Mouse (Mus musculus) midbrain, embryonic 16.5 days (tissue): ENCODE measurements around the gene Zan. TPM values are rescaled to one million over a fixed set of nuclear protein-coding genes. Genes with fewer than 3 reads are reported as not detected.
"Not testable (repeated sequence)": the region's sequence is repeated elsewhere in the genome, so short reads cannot be mapped to it uniquely, and the experiment has no call there.

Experiments used
- ATAC-seq: fragments of 200-750 bp; cut with Nextera tagmentation; 2 replicates; pipeline ENCODE4 v1.8.0; 2017; ENCODE audit warnings: moderate TSS enrichment
- H3K27ac ChIP-seq: fragments of 300-500 bp; sonication (generic); 2 replicates; pipeline ENCODE4 v1.5.1; 2014; ENCODE audit warnings: mild to moderate bottlenecking, low read length, mixed read lengths
- H3K27me3 ChIP-seq: fragments of 300-500 bp; sonication (generic); 2 replicates; pipeline ENCODE4 v1.6.1; 2014; ENCODE audit warnings: low read depth, low read length, mixed read lengths; ENCODE audit not compliant: control insufficient read depth, insufficient read depth
- H3K36me3 ChIP-seq: fragments of 300-500 bp; sonication (generic); 2 replicates; pipeline ENCODE4 v1.6.1; 2014; ENCODE audit warnings: mild to moderate bottlenecking, low read length, moderate library complexity, mixed read lengths; ENCODE audit not compliant: control insufficient read depth, insufficient read depth
- H3K4me1 ChIP-seq: fragments of 300-500 bp; sonication (generic); 2 replicates; pipeline ENCODE4 v1.6.1; 2014; ENCODE audit warnings: mild to moderate bottlenecking, low read length, mixed read lengths; ENCODE audit not compliant: control insufficient read depth, insufficient read depth
- H3K4me2 ChIP-seq: fragments of 300-500 bp; sonication (generic); 2 replicates; pipeline ENCODE4 v1.6.1; 2014; ENCODE audit warnings: mild to moderate bottlenecking, low read length, mixed read lengths
- H3K4me3 ChIP-seq: fragments of 300-500 bp; sonication (generic); 2 replicates; pipeline ENCODE4 v1.5.1; 2014; ENCODE audit warnings: low read depth, mild to moderate bottlenecking, low read length, moderate library complexity, mixed read lengths
- H3K9ac ChIP-seq: fragments of 300-500 bp; sonication (generic); 2 replicates; pipeline ENCODE4 v1.6.1; 2014; ENCODE audit warnings: low read depth, low read length, mixed read lengths
- H3K9me3 ChIP-seq: fragments of 300-500 bp; sonication (generic); replicated peaks from 2 replicates; pipeline ENCODE4 v1.6.1; 2014; ENCODE audit warnings: mild to moderate bottlenecking, low read length, mixed read lengths; ENCODE audit not compliant: control insufficient read depth, poor library complexity, severe bottlenecking
- WGBS: fragments of 180-500 bp; shearing (Covaris S2); extraction: QIAGEN DNeasy Blood & Tissue Kit; methylation state at CpG from one replicate; pipeline ENCODE4 v1.1.7; 2014; 5-methylcytosine and 5-hydroxymethylcytosine counted together
- polyA plus RNA-seq: library from polyadenylated mRNA; unstranded; fragments of >200 nt; fragmentation: Nextera tagmentation; extraction: Ambion mirVana; gene quantifications from 2 replicates; pipeline ENCODE4 v1.2.1, GENCODE M21; 2015

Gene Zan
- polyA plus RNA-seq, 1 experiment from 2014 or later = 0.18 TPM

DNA sequence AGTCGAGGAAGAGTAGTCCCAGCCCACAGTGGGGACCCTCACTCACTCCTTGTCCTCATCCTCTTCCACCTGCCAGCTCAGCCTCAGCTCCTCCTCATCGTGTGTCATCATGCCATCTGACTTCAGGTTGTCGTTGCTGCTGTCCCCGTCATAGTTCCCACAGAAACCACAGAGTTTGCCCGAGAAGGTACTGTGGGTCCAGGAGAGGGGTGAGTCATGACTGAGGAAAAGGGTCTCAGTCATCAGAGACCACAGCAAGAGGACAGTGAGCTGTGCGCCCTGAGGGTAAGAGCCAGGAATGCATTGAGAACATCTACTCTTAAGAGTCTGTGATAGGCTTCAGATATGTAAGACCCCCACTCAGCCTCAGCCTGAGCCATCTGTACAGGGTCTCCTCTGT, 21.7 kb downstream of the Zan start:
- no peak for ATAC-seq
- H3K36me3 ChIP-seq = no peaks in the 10 kb centered on the region
- H3K4me1 ChIP-seq = no peaks in the 10 kb centered on the region
- H3K4me2 ChIP-seq = no peak overlapping the region
- H3K27me3 ChIP-seq = no peaks in the 10 kb centered on the region
- no peak overlapping the region for H3K9ac ChIP-seq
- no peak overlapping the region for H3K27ac ChIP-seq
- no peak overlapping the region for H3K4me3 ChIP-seq
- no peaks in the 10 kb centered on the region for H3K9me3 ChIP-seq
- 86% methylated on average over 6 of the region's 6 CpGs for WGBS

- H3K27me3 ChIP-seq = no peaks in the 10 kb centered on the region
- no peak overlapping the region for H3K4me3 ChIP-seq
- no peak for ATAC-seq
- no peak overlapping the region for H3K9ac ChIP-seq
- no peak overlapping the region for H3K27ac ChIP-seq
- H3K36me3 ChIP-seq = no peaks in the 10 kb centered on the region
- H3K4me1 ChIP-seq = no peaks in the 10 kb centered on the region
- H3K9me3 ChIP-seq = no peaks in the 10 kb centered on the region
- no peak overlapping the region for H3K4me2 ChIP-seq
Observed at GRCm38 (mm10) chr5:137445536-137445935, 31.3 kb downstream of the Zan start.

GRCm38 (mm10) chr5:137440216-137440855, 36.5 kb downstream of the Zan start:
- H3K27ac ChIP-seq = no peak overlapping the region
- no peaks in the 10 kb centered on the region for H3K4me1 ChIP-seq
- no peaks in the 10 kb centered on the region for H3K9me3 ChIP-seq
- no peaks in the 10 kb centered on the region for H3K27me3 ChIP-seq
- no peak overlapping the region for H3K4me3 ChIP-seq
- no peak overlapping the region for H3K4me2 ChIP-seq
- H3K9ac ChIP-seq = no peak overlapping the region
- H3K36me3 ChIP-seq = no peaks in the 10 kb centered on the region
- 80% methylated on average over 11 of the region's 11 CpGs for WGBS
- no peak for ATAC-seq

DNA sequence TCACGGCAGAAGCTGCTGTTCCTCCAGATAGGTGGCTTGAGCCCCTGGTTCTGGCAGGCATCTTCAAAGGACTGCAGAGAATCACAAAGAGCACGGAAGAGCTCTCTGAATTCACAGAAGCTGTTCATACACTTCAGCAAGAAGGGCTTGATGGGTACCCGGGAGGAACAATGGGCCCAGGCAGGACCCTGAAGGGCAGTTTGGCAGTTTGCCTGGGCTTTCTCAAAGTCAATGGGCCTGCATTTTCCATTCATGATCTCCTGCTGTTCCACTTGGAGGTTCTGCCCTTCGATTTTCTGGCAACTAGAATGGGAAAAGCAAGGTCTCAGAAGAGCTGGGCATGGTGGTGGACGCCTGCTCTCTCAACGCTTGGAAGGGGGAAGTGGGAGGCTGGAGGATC, 43.0 kb downstream of the Zan start:
- Histone ChIP-seq H3K9ac (no peak overlapping the region), H3K4me1 (no peaks in the 10 kb centered on the region), H3K4me2 (no peak overlapping the region), H3K27ac (no peak overlapping the region), H3K4me3 (no peak overlapping the region), H3K9me3 (no peaks in the 10 kb centered on the region), H3K27me3 (no peaks in the 10 kb centered on the region), H3K36me3 (no peaks in the 10 kb centered on the region)
- WGBS = 25% methylated on average over 6 of the region's 6 CpGs
- ATAC-seq = no peak

GRCm38 (mm10) chr5:137430402-137430801, 46.5 kb downstream of the Zan start:
- H3K27me3 ChIP-seq, ATAC-seq, H3K4me1 ChIP-seq, H3K27ac ChIP-seq, H3K9ac ChIP-seq, H3K4me2 ChIP-seq, H3K36me3 ChIP-seq, H3K9me3 ChIP-seq, H3K4me3 ChIP-seq: not testable (repeated sequence)
- WGBS = 92% methylated on average over 4 of the region's 4 CpGs

GRCm38 (mm10) chr5:137425648-137426047, 51.2 kb downstream of the Zan start:
- Histone ChIP-seq H3K9me3 (no peaks in the 10 kb centered on the region), H3K36me3 (no peaks in the 10 kb centered on the region), H3K4me2 (no peak overlapping the region), H3K27me3 (no peaks in the 10 kb centered on the region), H3K4me1 (peaks cover 8% of the 10 kb centered on the region), H3K4me3 (no peak overlapping the region), H3K27ac (peak overlapping the region; percentile 61), H3K9ac (no peak overlapping the region)
- ATAC-seq = no peak
- 55% methylated on average over 6 of the region's 6 CpGs for WGBS

DNA sequence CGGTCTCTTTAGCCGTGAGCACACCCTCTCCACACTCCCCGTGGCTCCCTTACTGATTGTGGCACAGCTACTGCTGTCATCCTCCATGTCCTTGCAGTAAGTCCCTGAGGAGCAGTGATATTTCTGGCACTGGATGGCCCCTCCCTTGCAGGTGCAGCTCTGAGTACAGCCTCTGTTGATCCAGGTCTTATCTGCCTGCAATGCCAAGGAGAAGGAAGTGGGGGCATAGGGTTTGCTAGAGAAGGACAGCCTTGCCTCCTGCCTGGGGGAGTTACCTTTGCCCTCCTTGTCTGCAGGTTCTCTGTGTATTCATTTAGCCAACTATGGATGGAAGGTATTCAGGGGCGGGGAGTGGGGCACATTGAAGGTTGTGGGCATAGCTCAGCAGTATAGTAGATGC, 57.0 kb downstream of the Zan start:
- H3K27me3 ChIP-seq = no peaks in the 10 kb centered on the region
- H3K4me1 ChIP-seq = no peaks in the 10 kb centered on the region
- WGBS = 70% methylated on average over 4 of the region's 4 CpGs
- no peak for ATAC-seq
- H3K36me3 ChIP-seq = no peaks in the 10 kb centered on the region
- no peak overlapping the region for H3K4me3 ChIP-seq
- no peaks in the 10 kb centered on the region for H3K9me3 ChIP-seq
- no peak overlapping the region for H3K27ac ChIP-seq
- H3K9ac ChIP-seq = no peak overlapping the region
- H3K4me2 ChIP-seq = no peak overlapping the region

DNA sequence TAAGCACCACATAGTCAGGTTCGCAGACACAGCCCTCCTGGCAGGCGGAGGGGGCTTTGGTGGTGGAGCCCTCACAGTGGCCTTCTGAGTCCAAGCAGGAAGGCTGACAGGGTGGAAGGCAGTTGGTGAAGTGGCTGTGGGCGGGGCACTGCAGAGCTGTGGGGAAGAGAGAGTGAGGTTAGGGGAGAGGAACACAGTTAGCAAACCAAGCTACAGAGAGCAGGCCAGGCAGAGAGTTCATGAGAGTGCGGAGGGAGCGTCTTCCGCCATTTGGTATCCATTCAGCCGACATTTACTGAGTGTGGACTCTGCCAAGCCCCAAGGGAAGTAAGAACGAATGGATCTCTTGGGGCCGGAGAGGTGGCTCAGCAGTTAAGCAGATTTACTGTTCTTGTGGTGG, 57.8 kb downstream of the Zan start:
- Histone ChIP-seq H3K9me3 (no peaks in the 10 kb centered on the region), H3K9ac (no peak overlapping the region), H3K4me1 (no peaks in the 10 kb centered on the region), H3K27ac (no peak overlapping the region), H3K36me3 (no peaks in the 10 kb centered on the region), H3K4me2 (no peak overlapping the region), H3K27me3 (no peaks in the 10 kb centered on the region), H3K4me3 (no peak overlapping the region)
- 80% methylated on average over 9 of the region's 9 CpGs for WGBS
- no peak for ATAC-seq

- no peak for ATAC-seq
- Histone ChIP-seq H3K4me1 (no peaks in the 10 kb centered on the region), H3K9me3 (no peaks in the 10 kb centered on the region), H3K36me3 (no peaks in the 10 kb centered on the region), H3K27ac (no peak overlapping the region), H3K4me3 (no peak overlapping the region), H3K9ac (no peak overlapping the region), H3K4me2 (no peak overlapping the region), H3K27me3 (no peaks in the 10 kb centered on the region)
- WGBS = 64% methylated on average over 5 of the region's 5 CpGs
Observed at GRCm38 (mm10) chr5:137414253-137414652, 62.6 kb downstream of the Zan start.
